Mouse (Mus musculus) adipose tissue, adult 10 weeks (tissue): Measurements from ENCODE around the gene Perp. TPM values are rescaled to one million over a fixed set of nuclear protein-coding genes. Genes with fewer than 3 reads are reported as not detected.

Experiments
- polyA plus RNA-seq: library from polyadenylated mRNA; stranded (reverse); fragments of 350-450 nt; fragmentation: Illumina TruSeq; extraction: RNeasy Lipid Tissue Mini Kit (QIAGEN cat#74804); gene quantifications from one replicate; pipeline ENCODE4 v1.2.3, GENCODE M21; 2014; ENCODE audit warnings: low read depth, low replicate concordance

Gene Perp
- polyA plus RNA-seq = 68.6 TPM

GRCm38 (mm10) chr10:18844441-18845286 is at the start of gene Perp:
Perp (plus strand) TSS chr10:18845020.

Other genes starting within 250 kb of the Perp start
- 3.7 TPM for gene Arfgef3, start 101.1 kb upstream of the Perp start, polyA plus RNA-seq
- not detected for gene Gm4922, start 58.2 kb upstream of the Perp start, polyA plus RNA-seq
- gene Tnfaip3, start 170.6 kb downstream of the Perp start, polyA plus RNA-seq = 6.1 TPM